Mouse (Mus musculus): ENCODE data around the gene Dupd1.

DNA sequence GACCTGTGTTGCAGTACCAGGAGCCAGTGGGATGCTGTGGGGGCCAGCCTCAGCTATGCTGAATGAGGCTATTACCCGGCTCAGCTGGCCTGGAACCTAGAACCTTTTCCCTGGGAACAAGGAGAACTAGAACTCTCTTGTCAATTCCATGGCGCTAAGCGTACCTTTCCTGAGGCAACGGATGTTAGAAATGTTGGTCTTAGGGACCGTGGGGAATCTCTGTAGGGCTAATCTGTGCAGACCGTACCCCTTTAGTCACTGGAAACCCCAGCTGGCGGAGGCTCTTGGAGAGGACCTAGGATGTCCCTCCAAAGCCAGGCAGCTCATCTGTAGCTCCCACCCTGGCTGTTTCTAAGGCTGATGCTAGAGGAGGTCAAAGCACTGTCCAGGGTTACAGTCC, 26.0 kb upstream of the Dupd1 start:
- TF ChIP-seq POLR2A (IDR thresholded peaks at IDR 0.05; ENCODE audit: low read depth, low read length) (no peak), CTCF (IDR thresholded peaks at IDR 0.05; ENCODE audit: borderline replicate concordance, insufficient read depth, low read length) (no peak)

Measured in embryonic fibroblast, embryonic 13.5 days (primary cell).